Mouse (Mus musculus) CH12.LX (cell line): ENCODE measurements at regions not wholly inside any gene's neighbourhood (a gene's known extent, or its start where the extent isn't known, plus 50 kb on each side); places are given as distances from the start of the nearest gene placed in this dataset.
A peak's percentile ranks its signal among the peaks of the same experiment; 100 is the strongest.

Experiments
- DNase-seq: peaks from one replicate; pipeline ENCODE4 v3.0.0-alpha.2; 2013; ENCODE audit errors: extremely low read depth
- H3K27ac ChIP-seq: 2 replicates; pipeline ENCODE4 v1.5.1; 2012; ENCODE audit warnings: low read depth, mild to moderate bottlenecking, control low read depth, moderate library complexity; ENCODE audit not compliant: insufficient read depth
- H3K27me3 ChIP-seq: replicated peaks from 2 replicates; pipeline ENCODE3; 2012; ENCODE audit warnings: inconsistent platforms
- H3K36me3 ChIP-seq, 2 experiments: replicated peaks in 1 of 2; 2 replicates each; pipeline versions ENCODE3 to v1.6.1; 2012; ENCODE audit warnings: inconsistent platforms in 1 of 2, low read length in 1 of 2, mild to moderate bottlenecking in 1 of 2, mixed read lengths in 1 of 2, moderate library complexity in 1 of 2; ENCODE audit not compliant: control insufficient read depth in 1 of 2, insufficient read depth in 1 of 2
- H3K4me1 ChIP-seq, 2 experiments: 2 replicates each; pipeline ENCODE4 v1.6.1; 2012; ENCODE audit warnings: inconsistent platforms in 1 of 2, moderate library complexity in 1 of 2; ENCODE audit not compliant: insufficient read depth in 2 of 2, control insufficient read depth in 1 of 2
- H3K4me2 ChIP-seq: 2 replicates; pipeline ENCODE4 v1.6.1; 2012; ENCODE audit warnings: low read depth, mild to moderate bottlenecking, control low read depth; ENCODE audit not compliant: poor library complexity, insufficient read depth, severe bottlenecking
- H3K4me3 ChIP-seq, 3 experiments: fragments of 150-350 bp in 1 of 3; sonication (generic) in 1 of 3; replicated peaks in 1 of 3; 2 replicates each; pipeline versions ENCODE3 to v1.5.1; 2011 to 2012; ENCODE audit warnings: low read depth in 2 of 3, low read length in 2 of 3, mild to moderate bottlenecking in 2 of 3, moderate library complexity in 2 of 3, control low read depth in 1 of 3, improper control_type of control experiment in 1 of 3, inconsistent platforms in 1 of 3, mixed read lengths in 1 of 3; ENCODE audit not compliant: poor library complexity in 1 of 3
- H3K79me2 ChIP-seq: replicated peaks from 2 replicates; pipeline ENCODE4 v1.6.1; 2012; ENCODE audit warnings: mild to moderate bottlenecking, moderate library complexity; ENCODE audit not compliant: control insufficient read depth, poor library complexity, insufficient read depth, severe bottlenecking; ENCODE audit errors: extremely low read depth
- H3K9ac ChIP-seq: 2 replicates; pipeline ENCODE4 v1.6.1; 2012; ENCODE audit warnings: low read depth, mild to moderate bottlenecking, control low read depth, moderate library complexity; ENCODE audit not compliant: insufficient read depth
- H3K9me3 ChIP-seq: replicated peaks from 2 replicates; pipeline ENCODE3; 2012; ENCODE audit warnings: low read length, inconsistent platforms, mixed read lengths
- BHLHE40 ChIP-seq: IDR thresholded peaks from 2 replicates; pipeline ENCODE4 v1.6.1; 2011; ENCODE audit warnings: mild to moderate bottlenecking, low read depth, low read length, improper control_type of control experiment
- CHD1 ChIP-seq: IDR thresholded peaks from 2 replicates; pipeline ENCODE4 v1.6.1; 2012; ENCODE audit warnings: low read depth, low read length, improper control_type of control experiment, inconsistent platforms
- CHD2 ChIP-seq: IDR thresholded peaks from 2 replicates; pipeline ENCODE4 v1.6.1; 2011; ENCODE audit warnings: low read length, improper control_type of control experiment
- ELF1 ChIP-seq: IDR thresholded peaks from 2 replicates; pipeline ENCODE4 v1.6.1; 2014; ENCODE audit warnings: low read depth, mild to moderate bottlenecking, inconsistent platforms, low read length, improper control_type of control experiment
- KAT2A ChIP-seq: IDR thresholded peaks from 2 replicates; pipeline ENCODE4 v1.6.1; 2012; ENCODE audit warnings: low read length, improper control_type of control experiment, inconsistent platforms; ENCODE audit not compliant: insufficient replicate concordance
- MAFK ChIP-seq: IDR thresholded peaks from 2 replicates; pipeline ENCODE4 v1.6.1; 2011; ENCODE audit warnings: low read length, improper control_type of control experiment; ENCODE audit not compliant: insufficient replicate concordance
- MAZ ChIP-seq: IDR thresholded peaks from 2 replicates; pipeline ENCODE4 v1.6.1; 2012; ENCODE audit warnings: low read depth, mild to moderate bottlenecking, inconsistent platforms, low read length, improper control_type of control experiment, moderate library complexity
- MXI1 ChIP-seq: IDR thresholded peaks from 2 replicates; pipeline ENCODE4 v1.6.1; 2011; ENCODE audit warnings: mild to moderate bottlenecking, low read depth, low read length, improper control_type of control experiment
- NELFE ChIP-seq: IDR thresholded peaks from 2 replicates; pipeline ENCODE4 v1.6.1; 2011; ENCODE audit warnings: low read depth, low read length, improper control_type of control experiment
- NRF1 ChIP-seq: IDR thresholded peaks from 2 replicates; pipeline ENCODE4 v1.6.1; 2014; ENCODE audit warnings: low read depth, mild to moderate bottlenecking, inconsistent platforms, low read length, improper control_type of control experiment, moderate library complexity
- POLR2AphosphoS2 ChIP-seq: IDR thresholded peaks from 2 replicates; pipeline ENCODE4 v1.6.1; 2011; ENCODE audit warnings: low read depth, low read length, improper control_type of control experiment
- RAD21 ChIP-seq: IDR thresholded peaks from 2 replicates; pipeline ENCODE4 v1.6.1; 2011; ENCODE audit warnings: low read depth, mild to moderate bottlenecking, low read length, improper control_type of control experiment, moderate library complexity
- SMC3 ChIP-seq: IDR thresholded peaks from 2 replicates; pipeline ENCODE4 v1.6.1; 2011; ENCODE audit warnings: low read depth, low read length, improper control_type of control experiment
- TCF12 ChIP-seq: IDR thresholded peaks from 2 replicates; pipeline ENCODE4 v1.6.1; 2014; ENCODE audit warnings: low read depth, mild to moderate bottlenecking, inconsistent platforms, low read length, improper control_type of control experiment
- ZC3H11A ChIP-seq: IDR thresholded peaks from 2 replicates; pipeline ENCODE4 v1.6.1; 2012; ENCODE audit warnings: low read depth, mild to moderate bottlenecking, inconsistent platforms, low read length, improper control_type of control experiment
- ZMIZ1 ChIP-seq: IDR thresholded peaks from 2 replicates; pipeline ENCODE4 v1.6.1; 2012; ENCODE audit warnings: low read depth, mild to moderate bottlenecking, inconsistent platforms, low read length, improper control_type of control experiment
- ZNF384 ChIP-seq: IDR thresholded peaks from 2 replicates; pipeline ENCODE4 v1.6.1; 2012; ENCODE audit warnings: low read depth, low read length, improper control_type of control experiment, inconsistent platforms
- dilution Hi-C: fragments of 300-500 bp; cut with MboI; formaldehyde crosslinking; loops from 2 replicates; pipeline ENCODE4 v1.14.3; 2020; ENCODE audit warnings: low sequenced_read_pairs; ENCODE audit not compliant: extremely low pct_unique_long_range_greater_than_20kb, extremely low pct_ligation_motif_present
- in situ Hi-C: fragments of 300-500 bp; cut with MboI; formaldehyde crosslinking; loops from 3 replicates; pipeline ENCODE4 v1.14.3; 2019; ENCODE audit warnings: low sequenced_read_pairs, low pct_ligation_motif_present, low pct_unique_long_range_greater_than_20kb, mixed read lengths

DNA sequence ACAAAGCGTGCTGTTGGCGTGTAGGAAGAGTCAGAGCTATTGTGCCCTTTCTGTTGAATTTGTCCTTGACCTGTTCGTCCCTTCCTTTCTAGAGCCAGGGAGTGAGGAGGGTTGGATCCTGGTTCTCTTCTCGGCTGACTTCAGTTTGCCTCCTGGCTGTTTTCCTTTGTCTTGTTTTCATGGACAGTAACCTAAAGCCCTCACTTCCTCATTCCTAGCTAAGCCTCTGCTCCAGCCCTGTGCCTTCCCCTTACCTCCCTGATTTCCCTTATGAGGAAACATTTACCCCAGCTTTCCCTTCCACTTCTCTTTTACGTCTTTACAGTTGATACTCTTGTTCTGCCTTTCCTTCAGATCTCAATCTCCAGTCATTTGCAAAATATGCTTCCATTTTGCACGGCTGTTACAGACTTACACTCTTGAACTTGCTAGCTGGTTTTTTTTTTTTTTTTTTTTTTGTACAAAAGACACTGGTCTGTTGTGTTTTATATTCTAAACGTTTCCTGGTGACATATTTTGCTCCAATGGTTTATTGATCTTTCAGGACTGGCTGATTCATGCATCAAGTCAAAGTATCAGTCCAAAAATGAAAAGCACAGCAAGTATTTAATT is 50.5 kb upstream of the Prkar2b start:
- Histone ChIP-seq H3K36me3 (no peaks in the 10 kb centered on the region), H3K9ac (no peak overlapping the region)
- in situ Hi-C loops: no loop called here

GRCm38 (mm10) chr12:32110903-32111302 is 49.8 kb upstream of the Prkar2b start:
- Histone ChIP-seq H3K79me2 (no peaks in the 10 kb centered on the region), H3K4me2 (no peak overlapping the region), H3K9ac (no peak overlapping the region), H3K27me3 (peaks cover 3% of the 10 kb centered on the region), H3K36me3 (no peaks in the 10 kb centered on the region), H3K27ac (no peak overlapping the region), H3K4me3 (no peak overlapping the region), H3K9me3 (no peaks in the 10 kb centered on the region), H3K4me1 (peaks cover 6 to 16% of the 10 kb centered on the region in 2 experiments)
- dilution Hi-C loops (no loop called here), in situ Hi-C loops (no loop called here)
- DNase-seq: no peak
- no peak for TF ChIP-seq KAT2A
- no peak for TF ChIP-seq RAD21
- TF ChIP-seq MAFK: no peak
- TF ChIP-seq SMC3: no peak
- TF ChIP-seq NRF1: no peak
- no peak for TF ChIP-seq MAZ
- TF ChIP-seq POLR2AphosphoS2: no peak
- TF ChIP-seq BHLHE40: no peak
- TF ChIP-seq ZMIZ1: no peak
- no peak for TF ChIP-seq MXI1
- no peak for TF ChIP-seq ZC3H11A
- no peak for TF ChIP-seq CHD1
- TF ChIP-seq ZNF384: no peak
- TF ChIP-seq TCF12: no peak
- no peak for TF ChIP-seq CHD2
- no peak for TF ChIP-seq ELF1
- no peak for TF ChIP-seq NELFE

More for the DNA sequence above, 50.5 kb upstream of the Prkar2b start:
- no peak overlapping the region for H3K4me3 ChIP-seq
- no peak overlapping the region for H3K4me2 ChIP-seq
- dilution Hi-C loops: no loop called here
- no peak overlapping the region for H3K27ac ChIP-seq
- no peak for DNase-seq
- H3K9me3 ChIP-seq: no peaks in the 10 kb centered on the region
- no peaks in the 10 kb centered on the region for H3K79me2 ChIP-seq
- peaks cover 3% of the 10 kb centered on the region for H3K27me3 ChIP-seq
- TF ChIP-seq ZNF384 (peak; percentile 35; the same call in 1 of the 2 replicates), CHD1 (no peak)
- H3K4me1 ChIP-seq: peaks cover 6 to 21% of the 10 kb centered on the region in 2 experiments
